Mouse (Mus musculus): ENCODE results near the gene Zic2. TPM values are rescaled to one million over a fixed set of nuclear protein-coding genes. Genes with fewer than 3 reads are reported as not detected.

The Zic2 gene
- 10 to 100 TPM; 17.7 to 21.9 TPM for total RNA-seq (2021)
- long read RNA-seq, experiment 1: 0 reads
- long read RNA-seq, experiment 2: 0 reads

- DNase-seq (ENCODE audit: low spot score in 2 of 2): peak; percentile 44 to 53
- no peak for TF ChIP-seq CTCF (conservative IDR thresholded peaks at IDR 0.05)
- peak within 1 kb of the TSS; percentile 60 for H3K4me3 ChIP-seq
- H3K27ac ChIP-seq: peak within 1 kb of the TSS; percentile 86
These were observed at the start of gene Zic2 for GRCm38 (mm10) chr14:122474891-122475556. Gene Zic2 (plus strand): TSS chr14:122475435.

- DNase-seq (ENCODE audit: low spot score in 2 of 2): no peak
- no peak overlapping the region for H3K27ac ChIP-seq
- no peak for TF ChIP-seq CTCF (conservative IDR thresholded peaks at IDR 0.05)
- no peak overlapping the region for H3K4me3 ChIP-seq
These were observed 48.6 kb upstream of the Zic2 start for GRCm38 (mm10) chr14:122426529-122427203.

- H3K27ac ChIP-seq: no peak overlapping the region
- no peak for DNase-seq (ENCODE audit: low spot score in 2 of 2)
- TF ChIP-seq CTCF (conservative IDR thresholded peaks at IDR 0.05): no peak
- H3K4me3 ChIP-seq: no peak overlapping the region
These were observed 48.1 kb upstream of the Zic2 start for GRCm38 (mm10) chr14:122427204-122427560.

- Histone ChIP-seq H3K4me3 (no peak overlapping the region), H3K27ac (no peak overlapping the region)
- TF ChIP-seq CTCF (conservative IDR thresholded peaks at IDR 0.05): no peak
- no peak for DNase-seq (ENCODE audit: low spot score in 2 of 2)
These were observed 47.6 kb upstream of the Zic2 start for GRCm38 (mm10) chr14:122427654-122428053.

- DNase-seq (ENCODE audit: low spot score in 2 of 2): no peak
- TF ChIP-seq CTCF (conservative IDR thresholded peaks at IDR 0.05): no peak
- H3K27ac ChIP-seq: no peak overlapping the region
- H3K4me3 ChIP-seq: no peak overlapping the region
These were observed 42.7 kb upstream of the Zic2 start for GRCm38 (mm10) chr14:122432558-122432957.

GRCm38 (mm10) chr14:122434039-122434438 is 41.2 kb upstream of the Zic2 start:
- DNase-seq (ENCODE audit: low spot score in 2 of 2): no peak
- no peak overlapping the region for H3K4me3 ChIP-seq
- H3K27ac ChIP-seq: no peak overlapping the region
- no peak for TF ChIP-seq CTCF (conservative IDR thresholded peaks at IDR 0.05)

GRCm38 (mm10) chr14:122436850-122437249 is 38.4 kb upstream of the Zic2 start:
- Histone ChIP-seq H3K4me3 (no peak overlapping the region), H3K27ac (no peak overlapping the region)
- no peak for TF ChIP-seq CTCF (conservative IDR thresholded peaks at IDR 0.05)
- no peak for DNase-seq (ENCODE audit: low spot score in 2 of 2)

GRCm38 (mm10) chr14:122449601-122450495 is 25.4 kb upstream of the Zic2 start:
- Histone ChIP-seq H3K27ac (peak overlapping the region; percentile 86), H3K4me3 (peak overlapping the region; percentile 50)
- TF ChIP-seq CTCF (conservative IDR thresholded peaks at IDR 0.05): no peak
- DNase-seq (ENCODE audit: low spot score in 2 of 2): no peak

- TF ChIP-seq CTCF (conservative IDR thresholded peaks at IDR 0.05): no peak
- peak; percentile 46 to 47 for DNase-seq (ENCODE audit: low spot score in 2 of 2)
- H3K4me3 ChIP-seq: peak within 1 kb of the TSS; percentile 50
- H3K27ac ChIP-seq: peak within 1 kb of the TSS; percentile 86
These were observed 24.5 kb upstream of the Zic2 start, which contains the start of gene Gm5089 for GRCm38 (mm10) chr14:122450496-122451382. Gene Gm5089 (minus strand): TSS chr14:122451115.

- Histone ChIP-seq H3K27ac (peak overlapping the region; percentile 86), H3K4me3 (no peak overlapping the region; the same call in 1 of the 2 replicates)
- no peak for DNase-seq (ENCODE audit: low spot score in 2 of 2)
- no peak for TF ChIP-seq CTCF (conservative IDR thresholded peaks at IDR 0.05)
These were observed 23.6 kb upstream of the Zic2 start for GRCm38 (mm10) chr14:122451551-122452145.

- no peak for DNase-seq (ENCODE audit: low spot score in 2 of 2)
- no peak for TF ChIP-seq CTCF (conservative IDR thresholded peaks at IDR 0.05)
- Histone ChIP-seq H3K4me3 (no peak overlapping the region; the same call in 1 of the 2 replicates), H3K27ac (peak overlapping the region; percentile 84)
These were observed 22.4 kb upstream of the Zic2 start for GRCm38 (mm10) chr14:122452701-122453387.
